Mouse (Mus musculus): ENCODE measurements at regions not wholly inside any gene's neighbourhood (a gene's known extent, or its start where the extent isn't known, plus 50 kb on each side); places are given as distances from the start of the nearest gene placed in this dataset.

DNA sequence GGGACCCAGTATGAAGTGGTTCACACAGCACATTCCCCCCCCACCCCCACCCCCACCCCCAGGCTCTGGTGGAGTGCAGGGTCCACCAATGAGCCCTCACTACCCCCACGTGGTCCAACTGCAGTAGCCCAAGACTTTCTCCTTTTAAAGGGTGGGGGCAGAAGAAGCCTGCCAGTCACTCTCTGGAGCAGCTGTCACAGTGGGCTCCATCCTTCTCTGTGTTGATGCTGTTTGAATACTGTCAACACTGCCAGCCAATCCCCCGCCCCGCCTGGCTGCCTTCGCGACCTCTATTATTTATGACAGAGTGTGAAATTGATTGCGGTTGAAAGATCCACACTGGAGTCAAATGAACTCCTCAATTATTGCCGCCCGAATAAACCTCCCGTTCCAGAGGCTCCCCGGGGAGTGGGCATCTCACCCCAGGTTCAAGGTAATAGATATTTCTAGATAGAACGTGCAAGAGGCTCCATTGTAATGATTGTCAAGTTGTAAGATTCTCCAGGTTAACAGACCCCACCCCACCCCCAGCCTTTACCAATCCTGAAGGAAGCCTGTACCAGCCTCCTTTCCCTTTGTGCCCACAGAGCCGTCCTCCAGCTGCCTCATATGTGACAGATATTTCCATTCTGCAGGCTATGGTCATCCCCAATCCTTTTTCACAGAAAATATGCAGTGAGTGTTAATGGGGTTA lies 181.7 kb upstream of the Kdm8 start:
- DNase-seq (ENCODE audit: low spot score): no peak

DNA sequence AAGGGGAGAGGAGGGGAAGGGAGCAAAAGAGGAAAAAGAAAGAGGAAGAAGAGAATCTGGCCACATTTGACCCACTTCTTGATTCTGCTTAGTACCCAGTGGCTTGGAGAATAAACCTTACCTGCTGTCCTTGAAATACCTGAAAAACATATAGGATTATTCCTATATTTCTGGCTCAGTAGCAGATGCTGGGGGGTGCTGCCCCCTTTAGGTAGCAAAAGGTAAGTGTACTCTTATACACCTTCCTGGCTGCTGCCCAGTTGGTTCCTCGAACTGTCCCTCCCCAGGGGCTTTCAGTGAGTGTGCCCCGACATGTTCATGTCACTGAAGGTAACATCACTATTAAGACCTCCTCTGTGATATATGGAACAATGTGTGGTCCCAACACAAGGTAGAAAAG lies 180.7 kb upstream of the Kdm8 start:
- no peak for DNase-seq (ENCODE audit: low spot score)

DNA sequence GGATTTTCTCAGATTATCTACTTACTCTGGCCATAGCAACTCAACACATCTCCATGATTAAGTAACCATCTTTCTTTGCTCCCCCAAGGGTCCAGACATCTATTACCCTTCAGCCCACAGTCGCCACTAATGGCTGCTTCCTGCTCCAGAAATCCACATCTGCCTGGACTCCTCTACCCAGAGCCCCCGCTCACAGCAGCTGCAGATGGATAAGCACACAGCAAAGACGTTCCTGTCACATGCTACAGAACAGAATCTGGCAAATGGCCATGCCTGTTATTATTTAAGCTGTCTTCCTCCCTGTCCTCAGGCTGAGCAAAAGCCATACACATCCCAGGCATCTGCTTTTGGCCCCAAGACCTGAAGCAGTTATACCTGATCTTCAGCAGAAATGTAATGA lies 173.8 kb upstream of the Kdm8 start:
- no peak for DNase-seq (ENCODE audit: low spot score)

DNA sequence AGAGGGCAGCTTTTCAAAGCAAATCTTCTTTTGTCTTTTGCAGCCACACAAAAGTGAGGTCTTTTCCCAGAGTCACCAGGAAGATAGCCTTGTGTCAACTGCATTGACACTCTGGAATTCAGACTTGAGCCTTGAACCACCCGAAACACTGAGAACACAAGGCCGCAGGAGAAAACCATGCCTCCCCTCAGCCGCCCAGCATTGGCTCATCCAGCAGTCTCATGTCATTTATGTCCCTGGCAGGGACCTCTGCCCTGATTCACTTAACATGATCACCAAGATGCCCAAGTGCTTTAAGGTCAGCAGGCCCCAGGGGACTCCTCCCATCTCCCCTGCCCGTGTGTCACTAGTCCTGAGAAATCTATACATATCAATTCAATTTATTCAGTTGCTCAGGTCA lies 173.1 kb upstream of the Kdm8 start:
- DNase-seq (ENCODE audit: low spot score): no peak

DNA sequence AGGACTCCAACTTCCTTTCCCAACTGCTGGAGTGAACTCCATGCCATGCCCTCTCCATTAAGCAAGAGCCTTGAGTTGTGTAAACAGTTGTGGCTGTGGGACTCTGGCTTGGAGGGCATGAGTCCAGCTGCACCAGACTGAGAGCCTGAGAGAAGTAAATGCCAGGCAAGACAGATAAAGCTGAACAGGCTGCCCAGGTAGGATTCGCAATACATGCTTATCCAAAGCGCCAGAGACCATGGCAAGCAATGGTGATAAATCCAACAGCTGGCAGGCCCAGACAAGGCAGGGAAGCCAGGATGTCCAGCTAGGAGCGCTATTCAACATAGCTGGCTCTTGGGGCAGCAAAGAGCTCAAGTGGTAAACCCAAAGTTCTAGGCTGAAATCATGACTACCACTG lies 163.1 kb upstream of the Kdm8 start:
- DNase-seq (ENCODE audit: low spot score): no peak

DNA sequence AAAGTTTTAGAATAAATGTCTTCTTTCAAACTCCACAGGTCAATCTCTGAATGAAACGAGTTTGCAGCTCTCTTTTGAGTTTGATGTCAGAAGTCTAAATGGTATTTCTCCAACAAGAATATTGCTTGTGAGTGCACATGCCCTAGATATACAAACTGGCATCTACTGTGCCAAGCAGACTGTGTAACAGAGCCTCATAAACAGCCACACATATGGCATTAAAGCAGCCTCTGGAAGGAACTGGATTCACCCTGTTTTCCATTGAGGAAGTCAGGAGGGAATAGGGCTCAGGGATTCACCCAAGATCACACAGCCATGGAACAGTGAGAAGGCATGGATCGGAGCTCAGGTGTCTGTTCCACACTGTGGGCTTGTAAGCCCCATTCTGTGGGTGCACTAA lies 149.2 kb upstream of the Kdm8 start:
- no peak for DNase-seq (ENCODE audit: low spot score)

DNA sequence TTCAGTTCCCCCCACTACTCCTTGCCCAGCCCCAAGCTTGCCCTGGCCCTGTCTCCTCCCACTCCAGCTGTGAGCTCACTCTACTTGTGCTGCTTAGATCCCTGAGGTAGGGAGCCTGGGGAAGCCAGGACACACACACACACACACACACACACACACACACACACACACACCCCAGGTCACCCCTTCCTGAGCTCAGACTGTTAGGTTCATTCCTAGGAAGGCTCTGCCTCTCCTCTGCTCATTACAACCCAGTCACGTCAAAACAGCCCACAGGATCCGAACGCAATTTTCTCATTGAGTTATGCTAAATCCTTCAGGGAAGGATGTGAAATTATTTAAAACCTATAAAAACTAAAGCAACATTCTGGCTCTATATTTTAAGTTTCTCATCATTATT lies 136.0 kb upstream of the Kdm8 start:
- DNase-seq (ENCODE audit: low spot score): no peak

DNA sequence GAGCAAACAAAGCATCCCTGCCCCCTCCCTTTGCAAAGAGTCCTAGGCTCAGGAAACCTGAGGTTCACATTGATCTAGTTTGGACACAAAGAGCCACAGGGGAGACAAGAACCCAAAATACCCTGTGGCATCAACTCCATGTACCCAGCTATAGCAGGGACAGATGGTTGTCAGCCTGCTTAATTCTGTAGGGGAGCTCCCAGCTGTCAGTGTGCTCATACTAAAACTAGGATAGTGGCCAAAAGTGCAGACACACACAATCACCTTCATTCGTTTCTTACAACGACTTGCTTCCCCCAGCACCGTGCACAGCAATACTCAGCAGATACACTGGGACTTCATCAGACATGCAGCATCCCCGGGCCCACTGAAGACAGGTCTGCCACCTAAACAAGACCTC lies 133.5 kb upstream of the Kdm8 start:
- peak; percentile 8 for DNase-seq (ENCODE audit: low spot score)

DNA sequence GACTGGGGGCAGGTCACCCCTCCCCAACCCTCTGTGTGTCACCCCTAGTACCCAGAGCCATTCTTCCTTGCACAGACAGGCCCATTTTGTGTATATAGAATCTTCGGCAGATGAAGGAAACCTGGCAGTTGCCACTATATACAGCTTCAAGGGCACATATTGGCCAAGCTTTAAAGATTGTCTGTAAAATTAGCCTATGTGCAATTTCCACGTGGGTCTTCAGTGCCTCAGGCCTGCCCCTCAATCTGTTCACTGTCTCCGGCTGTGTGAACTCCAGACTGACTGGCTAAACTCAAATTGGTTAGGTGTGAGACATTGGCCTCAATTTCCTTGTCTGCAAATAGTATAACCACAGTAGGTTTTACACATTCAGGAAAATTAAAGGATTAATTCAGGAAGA lies 130.9 kb upstream of the Kdm8 start:
- DNase-seq (ENCODE audit: low spot score): no peak

DNA sequence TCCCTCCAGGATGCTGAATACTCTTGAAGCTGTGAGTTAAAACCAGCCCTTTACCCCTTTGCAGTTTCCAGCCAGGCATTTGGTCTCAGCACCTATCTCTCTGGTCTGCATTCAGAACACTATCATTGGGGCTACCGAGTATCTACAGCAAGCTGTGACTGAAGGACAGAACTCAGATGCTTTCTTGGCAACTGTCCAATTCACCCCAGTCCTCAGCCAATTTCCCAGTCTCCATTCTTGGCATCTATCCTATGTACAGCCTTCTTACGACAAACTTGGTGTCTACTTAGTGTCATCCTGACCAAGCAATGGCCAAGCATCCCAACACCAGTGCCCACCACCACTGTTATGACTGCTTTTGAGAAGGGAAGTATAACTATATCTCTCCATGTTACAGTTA lies 109.7 kb upstream of the Kdm8 start:
- no peak for DNase-seq (ENCODE audit: low spot score)

DNA sequence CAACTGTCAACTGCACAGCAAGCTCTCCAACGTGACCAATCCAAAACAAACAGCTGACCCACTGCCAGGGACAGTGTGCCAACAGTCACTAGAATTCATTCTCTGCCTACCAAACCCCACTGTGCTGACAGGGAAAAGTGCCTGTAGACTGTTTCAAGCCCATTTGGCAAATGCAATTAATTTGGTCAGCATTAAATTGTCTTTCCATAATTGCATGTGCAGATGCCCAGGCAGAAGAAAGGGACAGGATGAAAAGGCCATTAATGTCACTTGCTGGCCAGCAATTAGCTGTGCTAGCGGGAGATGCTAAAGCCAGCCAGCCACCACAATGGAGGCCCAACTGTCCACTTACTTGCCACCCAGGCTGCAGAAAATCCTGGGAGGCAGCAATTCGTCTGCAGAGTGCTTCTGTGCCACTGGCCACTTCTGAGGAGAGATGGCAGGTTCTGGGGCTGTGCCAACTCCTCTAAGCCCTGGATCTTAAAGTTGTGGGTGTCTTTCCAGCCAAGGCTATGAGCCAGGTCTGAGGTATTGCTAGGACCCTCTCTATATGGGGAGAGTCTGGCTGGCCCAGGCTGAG lies 108.8 kb upstream of the Kdm8 start:
- DNase-seq (ENCODE audit: low spot score): no peak

DNA sequence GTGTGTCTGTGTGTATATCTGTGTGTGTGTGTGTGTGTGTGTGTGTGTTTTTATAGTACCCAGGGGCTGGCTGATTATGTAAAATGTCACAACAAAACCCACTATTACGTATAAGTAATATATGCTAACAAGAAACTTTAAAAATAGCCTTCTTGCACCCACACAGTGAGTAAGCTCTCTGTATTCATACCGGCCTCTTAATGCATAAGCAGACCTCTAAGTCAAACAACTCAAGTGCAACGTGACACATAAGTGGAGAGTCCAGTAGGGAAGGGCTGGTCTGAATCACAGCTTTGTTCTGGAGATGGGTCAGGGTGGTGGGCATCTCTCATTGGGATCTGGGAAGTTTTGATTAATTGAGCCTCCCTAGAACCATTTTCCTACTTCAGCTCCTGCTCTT lies 107.7 kb upstream of the Kdm8 start:
- DNase-seq (ENCODE audit: low spot score): no peak

DNA sequence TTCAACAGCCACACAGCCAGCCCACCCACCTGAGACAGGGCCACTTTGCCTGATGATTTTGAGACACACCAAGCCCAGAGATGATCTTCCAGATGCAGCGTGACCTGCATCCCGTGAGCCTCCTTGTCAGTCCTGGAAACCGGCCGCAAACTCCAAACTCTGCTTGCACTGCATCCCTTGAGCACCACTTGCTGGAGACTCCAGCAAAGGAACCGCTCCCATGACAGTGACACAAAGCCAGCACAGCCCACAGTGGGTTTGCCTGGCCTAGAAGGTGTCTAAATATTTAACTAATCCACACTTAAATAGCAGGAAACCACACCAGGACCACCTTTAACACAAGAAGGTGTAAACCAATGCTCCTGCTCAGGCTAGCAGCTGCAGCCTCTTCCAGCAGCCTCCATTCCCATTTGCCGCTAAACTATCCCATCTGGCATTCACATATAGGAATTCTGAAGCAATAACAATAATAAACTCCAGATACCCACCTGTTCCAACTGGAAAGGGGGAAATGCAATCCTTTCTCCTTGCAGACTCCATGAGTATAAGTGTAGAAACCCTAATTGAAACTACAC lies 106.2 kb upstream of the Kdm8 start:
- DNase-seq (ENCODE audit: low spot score): no peak

DNA sequence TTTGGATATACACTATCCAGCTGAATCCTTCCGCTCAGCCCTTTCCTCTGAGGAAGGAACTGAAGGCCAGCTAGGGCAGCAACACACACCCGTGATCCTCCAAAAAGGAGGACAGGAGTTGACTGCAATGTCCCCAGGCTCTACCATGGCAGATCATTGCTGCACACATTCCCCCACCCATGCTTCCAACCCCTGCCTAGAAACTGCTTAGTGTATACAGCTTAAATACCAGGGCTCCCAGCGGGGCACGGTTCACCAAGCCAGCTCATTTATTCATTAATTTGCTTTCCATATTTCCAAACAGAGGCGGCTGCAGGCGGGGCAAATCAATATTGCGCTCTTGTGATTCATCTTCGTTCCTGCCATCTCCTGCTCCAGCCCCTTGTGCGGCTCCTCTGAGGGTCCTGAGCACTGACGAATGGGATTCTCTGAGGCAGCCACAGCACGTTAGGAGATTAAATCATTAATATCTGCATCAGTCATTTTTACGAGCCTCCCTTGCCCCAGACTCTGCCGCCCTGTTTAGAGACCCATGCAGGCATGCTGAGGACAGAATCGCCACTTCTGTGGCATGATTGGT lies 104.1 kb upstream of the Kdm8 start:
- DNase-seq (ENCODE audit: low spot score): no peak

DNA sequence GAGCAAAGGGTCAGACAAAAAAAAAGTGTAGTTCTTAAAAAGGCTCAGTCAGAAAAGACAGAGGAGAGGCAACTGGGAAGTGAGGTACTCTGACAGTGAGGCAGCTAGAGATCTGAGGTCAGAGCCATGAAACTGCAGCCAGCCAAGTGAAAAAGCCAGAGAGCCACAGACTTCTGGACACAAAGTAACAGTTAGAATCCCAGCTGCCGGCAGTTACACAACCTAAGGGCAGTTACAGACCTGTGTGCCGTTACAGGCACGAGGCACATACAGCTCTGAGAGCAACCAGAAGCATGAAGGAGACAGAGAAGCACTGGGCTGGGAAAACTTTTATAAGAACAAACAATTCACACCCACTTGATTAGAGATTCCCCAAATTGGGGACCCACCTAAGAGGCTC lies 94.9 kb upstream of the Kdm8 start:
- no peak for DNase-seq (ENCODE audit: low spot score)

DNA sequence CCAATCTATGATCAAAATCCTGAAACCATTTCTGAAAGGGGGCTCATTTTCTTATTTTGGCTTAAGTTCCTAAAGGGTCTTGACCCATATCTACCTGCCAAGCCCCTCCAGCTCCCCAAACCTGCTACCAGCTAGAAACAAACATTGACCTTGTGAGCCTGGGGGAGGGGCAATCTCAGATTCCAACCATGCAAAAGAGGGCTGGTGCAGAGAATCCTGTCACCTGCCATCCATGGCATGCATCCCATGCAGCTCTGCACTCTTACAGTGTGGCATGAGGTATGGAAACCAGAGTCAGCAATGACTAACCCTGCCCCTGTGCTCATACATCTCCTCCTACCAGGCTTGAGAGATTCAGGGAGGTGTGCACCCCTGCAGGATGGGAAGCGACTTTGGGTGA lies 90.3 kb upstream of the Kdm8 start:
- no peak for DNase-seq (ENCODE audit: low spot score)

DNA sequence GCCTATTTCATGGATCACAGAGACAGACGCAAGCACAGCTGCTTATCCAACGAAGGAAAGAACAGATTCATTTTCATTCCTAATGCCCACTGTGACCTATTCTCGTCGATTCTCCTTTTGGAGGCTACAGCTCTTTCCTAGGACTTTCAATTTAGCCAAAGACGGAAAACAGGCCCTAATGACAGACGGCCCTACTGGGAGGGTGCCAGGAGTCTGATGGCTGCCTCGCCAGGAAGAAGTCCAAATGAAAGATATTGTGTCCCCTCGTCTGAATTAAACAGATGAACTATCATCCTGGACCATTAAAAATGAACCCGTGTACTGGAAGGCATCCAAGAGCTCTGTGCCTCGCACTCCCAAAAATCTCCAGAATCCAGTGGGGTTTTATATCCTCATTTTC lies 89.5 kb upstream of the Kdm8 start:
- no peak for DNase-seq (ENCODE audit: low spot score)

DNA sequence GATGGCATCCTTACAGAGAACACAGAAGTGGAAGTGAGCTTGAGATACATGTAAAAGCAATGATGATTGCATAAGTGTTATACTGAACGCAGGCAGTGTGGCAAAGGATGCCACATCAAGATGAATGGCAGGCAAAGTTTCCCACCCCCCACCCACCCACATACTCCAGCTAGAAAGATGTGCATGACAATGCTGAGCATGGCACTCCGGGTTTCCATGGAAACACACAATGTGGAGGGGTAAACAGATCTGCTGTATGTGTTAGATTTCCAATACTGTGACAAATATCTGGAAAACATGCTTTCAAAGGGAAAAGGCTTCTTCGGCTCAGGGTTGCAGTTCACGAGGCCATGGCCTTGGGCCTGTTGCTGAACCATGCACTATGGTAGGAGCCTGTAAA lies 86.5 kb upstream of the Kdm8 start:
- DNase-seq (ENCODE audit: low spot score): peak; percentile 6

DNA sequence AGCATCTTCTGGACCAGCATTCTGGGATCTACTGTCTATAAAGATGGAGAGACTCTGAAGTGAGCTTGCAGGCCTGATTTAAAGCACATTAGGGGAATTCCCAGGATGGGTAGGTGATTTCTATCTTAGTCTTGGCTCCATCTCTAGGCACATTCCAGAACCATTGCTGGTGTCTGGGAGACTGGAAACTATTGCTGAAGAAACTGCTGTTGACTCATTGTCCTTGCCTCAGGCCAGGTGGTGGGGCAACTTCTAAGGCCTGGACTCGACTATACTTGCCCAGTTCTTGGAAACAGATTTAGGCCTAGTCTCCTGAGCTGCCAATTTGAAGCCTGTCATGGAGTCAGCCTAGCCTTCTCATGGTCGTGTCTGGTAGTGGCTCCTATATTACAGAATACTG lies 61.5 kb upstream of the Kdm8 start:
- DNase-seq (ENCODE audit: low spot score): no peak

DNA sequence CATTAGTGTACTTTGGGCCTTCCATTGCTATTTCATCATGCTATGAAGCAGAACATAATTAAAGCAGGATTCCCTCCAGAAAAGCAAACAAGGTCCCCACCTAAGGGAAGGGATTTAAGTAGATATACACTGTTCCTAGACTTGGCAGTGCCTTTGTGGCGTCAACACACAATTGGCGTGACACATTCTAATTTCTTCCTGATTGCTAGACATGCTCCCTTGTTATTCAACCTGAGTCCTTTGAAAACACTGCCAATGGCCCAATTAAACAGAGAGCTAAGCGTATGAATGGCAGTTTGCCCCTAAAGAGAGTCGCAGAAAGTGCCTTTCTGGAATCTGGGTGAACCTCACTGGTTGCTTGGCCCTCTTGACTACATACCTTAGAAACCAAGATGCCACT lies 60.3 kb upstream of the Kdm8 start:
- no peak for DNase-seq (ENCODE audit: low spot score)

DNA sequence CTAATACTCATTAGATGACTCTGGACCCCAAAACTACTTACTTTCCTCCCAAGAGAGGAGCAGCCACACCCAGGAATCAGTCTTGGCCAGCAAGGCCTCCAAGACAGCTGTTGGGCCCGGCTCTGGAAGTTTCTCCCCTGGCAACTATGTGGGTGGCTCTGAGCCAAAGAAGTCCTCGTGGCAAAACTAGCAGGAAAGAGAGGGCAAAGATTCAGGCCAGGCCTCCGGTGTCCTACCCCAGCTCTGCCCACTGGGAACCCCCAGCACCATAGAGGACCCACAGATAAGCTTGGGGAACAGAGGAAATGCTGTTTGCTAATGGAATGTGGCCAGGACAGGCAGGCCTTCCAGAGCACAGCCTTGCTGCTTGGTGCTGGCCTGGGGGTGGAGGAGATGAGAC lies 51.9 kb upstream of the Kdm8 start:
- no peak for DNase-seq (ENCODE audit: low spot score)

DNA sequence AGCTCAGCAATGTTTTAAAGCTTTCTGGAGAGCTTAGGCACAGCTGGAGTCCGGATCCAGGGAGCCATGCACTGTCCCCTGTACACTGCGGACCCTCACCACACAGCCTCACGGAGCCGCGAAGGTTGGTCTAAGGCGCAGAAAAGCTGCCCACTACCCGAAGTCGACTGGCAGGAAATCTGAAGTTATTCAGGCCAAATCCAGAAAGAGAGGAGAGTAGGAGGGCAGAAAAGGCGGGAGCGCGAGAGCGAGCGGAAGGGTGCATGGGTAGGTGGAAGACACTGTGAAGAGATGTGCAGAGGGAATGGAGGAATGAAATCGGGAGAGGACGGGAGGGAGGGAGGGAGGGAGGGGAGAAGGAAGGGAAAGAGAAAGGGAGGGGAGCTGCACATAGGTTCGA lies 51.2 kb upstream of the Kdm8 start:
- DNase-seq (ENCODE audit: low spot score): no peak

DNA sequence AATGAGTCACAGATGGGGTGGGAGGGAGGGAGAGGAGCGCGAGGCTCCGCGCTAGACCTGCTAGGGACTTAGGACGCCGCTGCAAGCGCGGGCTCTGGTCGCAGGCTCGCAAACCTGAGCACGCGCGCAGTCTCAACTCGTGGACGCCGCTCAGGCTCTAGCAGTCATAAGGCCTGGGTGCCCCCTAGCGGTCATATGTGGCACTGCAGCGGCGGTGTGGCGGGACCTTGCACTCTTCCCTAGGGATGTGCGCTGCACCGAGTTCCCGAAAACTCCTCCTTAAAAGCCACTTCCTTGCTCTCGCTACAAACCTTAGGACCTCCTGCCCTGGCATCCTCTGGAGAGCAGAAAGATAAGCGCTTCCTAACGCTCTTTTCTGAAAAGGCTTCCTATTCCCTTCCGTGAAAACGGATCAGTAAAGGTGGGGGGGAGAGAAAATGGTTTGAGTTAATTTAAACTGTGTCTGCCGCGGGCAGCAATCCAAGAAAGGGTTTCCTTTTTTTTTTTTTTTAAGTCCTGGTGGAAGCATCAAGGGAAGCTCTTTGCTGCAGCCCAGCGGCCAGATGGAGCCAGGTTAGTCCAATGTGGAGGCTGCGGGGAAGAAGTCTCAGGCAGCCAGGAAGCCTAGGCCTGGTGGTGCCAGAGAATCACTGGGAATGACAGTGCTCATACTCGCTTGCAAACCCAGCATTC lies 50.7 kb upstream of the Kdm8 start:
- DNase-seq (ENCODE audit: low spot score): peak; percentile 92

Data from left cerebral cortex, adult 11 months (tissue).